Mouse (Mus musculus): Measurements from ENCODE around the gene Gm8229. TPM values are rescaled to one million over a fixed set of nuclear protein-coding genes. Genes with fewer than 3 reads are reported as not detected.

Gene Gm8229
- polyA plus RNA-seq (2017; shearing (Covaris generic)): not detected

GRCm38 (mm10) chr14:44365057-44365456, at the start of gene Gm8229:
Gene Gm8229, plus strand, starts transcription at chr14:44365357.

GRCm38 (mm10) chr14:44338484-44338883, 26.7 kb upstream of the Gm8229 start, which contains the start of gene Gm5930:
Gene Gm5930, minus strand, starts transcription at chr14:44338584.

GRCm38 (mm10) chr14:44410588-44410987, 45.4 kb downstream of the Gm8229 start, which contains the start of gene Gm3371:
Gene Gm3371, minus strand, starts transcription at chr14:44410688.

Other genes with a start within 250 kb of the Gm8229 start
- not detected for gene Gm3327, start 241.5 kb upstream of the Gm8229 start, polyA plus RNA-seq (2017; shearing (Covaris generic))
- gene Gm8212, start 167.7 kb upstream of the Gm8229 start, polyA plus RNA-seq (2017; shearing (Covaris generic)): not detected
- not detected for gene 4930503E14Rik, start 152.1 kb upstream of the Gm8229 start, polyA plus RNA-seq (2017; shearing (Covaris generic))
- gene Gm8220, start 79.8 kb upstream of the Gm8229 start, polyA plus RNA-seq (2017; shearing (Covaris generic)): not detected
- not detected for gene Gm5930, start 26.8 kb upstream of the Gm8229 start, polyA plus RNA-seq (2017; shearing (Covaris generic))
- not detected for gene Gm3371, start 45.3 kb downstream of the Gm8229 start, polyA plus RNA-seq (2017; shearing (Covaris generic))
- not detected for gene Gm8232, start 68.3 kb downstream of the Gm8229 start, polyA plus RNA-seq (2017; shearing (Covaris generic))
- not detected for gene BC061237, start 127.1 kb downstream of the Gm8229 start, polyA plus RNA-seq (2017; shearing (Covaris generic))
- not detected for gene Gm17093, start 152.9 kb downstream of the Gm8229 start, polyA plus RNA-seq (2017; shearing (Covaris generic))
- not detected for gene Gm8247, start 217.8 kb downstream of the Gm8229 start, polyA plus RNA-seq (2017; shearing (Covaris generic))